Mouse (Mus musculus) frontal cortex, postnatal 36 days (tissue): ENCODE data around the gene Cuedc2.

Experiments used
- DNase-seq, 2 experiments: peaks; one replicate each; pipeline ENCODE4 v3.0.0; 2022; ENCODE audit warnings: low spot score in 2 of 2

Cuedc2 gene

GRCm38 (mm10) chr19:46339287-46339971, 927 bp upstream of the Cuedc2 start:
- DNase-seq = peak in 1 of 2 experiments; percentile 54

DNA sequence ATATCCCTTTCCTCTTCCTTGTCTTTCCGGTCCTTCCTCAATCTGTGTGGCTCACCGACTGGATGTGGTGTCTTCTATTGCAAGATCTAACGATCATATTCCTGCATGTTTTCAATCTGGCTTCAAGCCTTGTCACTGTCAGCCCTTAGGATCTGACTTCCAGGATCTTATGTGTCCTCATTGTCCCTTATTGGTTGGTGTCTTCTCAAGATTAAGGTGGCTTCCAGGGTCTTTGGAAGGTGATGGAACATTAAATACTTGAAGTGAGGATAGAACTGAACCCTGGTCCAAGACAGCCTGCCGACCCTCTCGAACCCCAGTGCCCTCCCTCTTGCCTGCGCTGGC, 412 bp upstream of the Cuedc2 start:
- no peak for DNase-seq

DNA sequence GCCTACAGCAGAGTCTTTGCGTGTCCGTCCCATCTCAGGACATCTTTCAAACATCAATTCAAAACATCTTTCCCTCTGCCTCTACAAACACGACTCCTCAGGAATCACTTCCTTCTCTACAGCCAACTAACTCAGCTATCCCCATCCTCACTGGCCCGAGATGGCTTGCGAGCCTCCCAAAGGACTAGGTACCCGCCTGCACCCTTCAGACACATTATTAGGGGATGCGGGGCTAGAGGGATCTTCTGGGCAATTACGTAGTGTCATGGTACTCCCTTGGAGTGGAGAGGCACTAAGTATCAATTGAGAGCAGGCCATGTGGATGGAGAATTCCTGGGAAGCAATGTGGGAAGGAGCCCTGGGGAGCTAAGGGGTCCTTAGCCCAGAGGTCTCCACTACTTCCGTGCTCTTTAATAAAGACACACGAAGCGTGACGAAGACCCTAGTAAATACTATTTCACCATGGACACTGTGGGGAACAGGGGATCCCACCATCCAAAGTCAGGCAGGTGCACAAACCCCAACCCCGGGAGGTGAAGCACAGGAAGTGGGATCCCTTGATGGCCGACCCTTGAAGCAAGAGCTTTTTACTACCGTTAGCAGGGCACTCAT, 677 bp downstream of the Cuedc2 start:
- no peak for DNase-seq

DNA sequence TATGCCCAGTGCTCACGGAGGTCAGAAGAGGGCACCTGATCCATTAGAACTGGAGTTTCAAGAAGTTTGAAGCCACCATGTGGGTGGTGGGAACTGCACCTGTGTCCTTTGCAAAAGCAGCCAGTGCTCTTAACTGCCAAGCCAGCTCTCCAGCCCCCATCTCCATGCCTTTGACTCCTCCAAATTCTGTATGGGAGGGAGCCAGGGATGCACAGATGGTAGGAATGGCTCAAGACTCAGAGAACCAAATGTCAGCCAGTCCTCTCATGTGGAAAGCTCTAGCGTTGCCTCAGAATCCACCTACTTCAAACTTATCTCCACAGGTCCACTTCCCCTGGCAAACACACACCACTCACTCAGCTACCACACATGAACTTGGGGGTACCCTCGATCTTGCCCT, 4.6 kb downstream of the Cuedc2 start:
- no peak for DNase-seq

GRCm38 (mm10) chr19:46332721-46333339, 5.7 kb downstream of the Cuedc2 start:
- DNase-seq = peak in 1 of 2 experiments; percentile 30

DNA sequence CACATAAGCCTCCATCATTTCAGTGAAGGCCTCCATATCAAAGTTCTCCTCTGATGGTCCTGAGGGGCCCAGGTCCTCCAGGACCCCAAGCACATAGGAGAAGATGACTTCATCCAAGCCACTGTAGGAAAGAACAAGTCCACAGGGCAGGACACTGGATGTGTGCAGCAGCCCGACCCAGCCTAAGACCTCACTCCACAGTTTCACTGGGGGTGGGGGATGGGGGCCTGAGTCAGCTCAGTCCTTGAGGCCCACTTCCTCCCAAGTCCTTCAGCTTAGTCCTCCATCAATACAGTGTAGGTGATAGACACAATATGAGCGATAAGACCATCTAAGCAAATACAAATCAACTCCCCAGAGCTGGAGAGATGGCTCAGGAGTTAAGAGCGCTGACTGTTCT, 6.6 kb downstream of the Cuedc2 start:
- no peak for DNase-seq

DNA sequence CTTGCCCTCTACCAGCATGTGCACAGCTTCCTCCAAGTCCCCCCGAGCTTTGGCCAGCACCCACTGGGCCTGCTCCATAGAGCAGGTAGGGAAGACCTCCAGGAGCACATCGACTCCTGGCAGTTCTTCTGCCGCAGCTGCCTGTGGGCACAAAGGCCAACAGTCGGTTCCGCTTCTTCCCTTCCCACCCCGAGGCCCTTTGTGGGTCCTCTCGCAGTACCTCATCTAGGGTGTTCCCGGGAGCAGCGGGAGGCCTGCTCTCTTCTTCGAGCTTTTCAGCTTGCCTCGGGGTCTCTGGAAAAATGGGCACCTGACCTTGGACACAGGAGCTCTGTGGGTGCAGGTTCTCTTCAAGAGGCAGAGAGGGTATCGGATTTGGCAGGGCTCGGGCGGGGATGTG, 7.2 kb downstream of the Cuedc2 start:
- DNase-seq = no peak

- DNase-seq = no peak
Measured at GRCm38 (mm10) chr19:46330696-46331095, 7.8 kb downstream of the Cuedc2 start.

DNA sequence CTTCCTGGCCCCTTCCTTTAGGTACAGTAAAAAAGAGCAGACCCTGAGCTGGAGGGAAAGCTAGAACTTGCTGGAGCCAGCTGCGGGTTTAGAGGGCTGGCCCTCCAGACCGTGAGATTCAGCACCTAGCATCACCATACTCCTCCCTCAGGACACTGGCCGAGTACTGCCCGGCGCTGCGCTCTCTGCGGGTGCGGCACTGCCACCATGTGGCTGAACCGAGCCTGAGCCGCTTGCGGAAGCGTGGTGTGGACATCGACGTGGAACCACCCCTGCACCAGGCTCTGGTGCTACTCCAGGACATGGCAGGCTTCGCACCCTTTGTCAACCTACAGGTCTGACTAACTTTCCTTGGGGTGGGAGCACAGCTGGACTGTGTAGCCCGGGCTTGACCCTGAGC, 8.6 kb downstream of the Cuedc2 start:
- DNase-seq = peak; percentile 79 to 83

DNA sequence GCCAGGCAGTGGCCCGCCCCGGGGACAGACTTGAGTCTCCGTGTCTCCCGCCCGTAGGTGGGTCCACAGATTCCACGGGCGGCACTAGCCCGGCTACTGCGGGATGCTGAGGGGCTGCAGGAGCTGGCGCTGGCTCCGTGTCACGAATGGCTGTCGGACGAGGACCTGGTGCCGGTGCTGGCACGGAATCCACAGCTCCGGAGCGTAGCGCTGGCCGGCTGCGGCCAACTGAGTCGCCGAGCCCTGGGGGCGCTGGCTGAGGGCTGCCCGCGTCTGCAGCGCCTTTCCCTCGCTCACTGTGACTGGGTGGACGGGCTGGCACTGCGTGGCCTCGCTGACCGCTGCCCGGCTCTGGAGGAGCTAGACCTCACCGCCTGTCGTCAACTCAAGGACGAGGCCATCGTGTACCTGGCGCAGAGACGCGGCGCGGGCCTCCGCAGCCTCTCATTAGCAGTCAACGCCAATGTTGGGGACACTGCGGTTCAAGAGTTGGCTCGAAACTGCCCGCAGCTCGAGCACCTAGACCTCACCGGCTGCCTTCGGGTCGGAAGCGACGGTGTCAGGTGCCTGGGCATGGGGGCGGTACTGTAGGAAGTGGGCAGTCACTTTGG, 9.4 kb downstream of the Cuedc2 start:
- peak in 1 of 2 experiments; percentile 39 for DNase-seq

DNA sequence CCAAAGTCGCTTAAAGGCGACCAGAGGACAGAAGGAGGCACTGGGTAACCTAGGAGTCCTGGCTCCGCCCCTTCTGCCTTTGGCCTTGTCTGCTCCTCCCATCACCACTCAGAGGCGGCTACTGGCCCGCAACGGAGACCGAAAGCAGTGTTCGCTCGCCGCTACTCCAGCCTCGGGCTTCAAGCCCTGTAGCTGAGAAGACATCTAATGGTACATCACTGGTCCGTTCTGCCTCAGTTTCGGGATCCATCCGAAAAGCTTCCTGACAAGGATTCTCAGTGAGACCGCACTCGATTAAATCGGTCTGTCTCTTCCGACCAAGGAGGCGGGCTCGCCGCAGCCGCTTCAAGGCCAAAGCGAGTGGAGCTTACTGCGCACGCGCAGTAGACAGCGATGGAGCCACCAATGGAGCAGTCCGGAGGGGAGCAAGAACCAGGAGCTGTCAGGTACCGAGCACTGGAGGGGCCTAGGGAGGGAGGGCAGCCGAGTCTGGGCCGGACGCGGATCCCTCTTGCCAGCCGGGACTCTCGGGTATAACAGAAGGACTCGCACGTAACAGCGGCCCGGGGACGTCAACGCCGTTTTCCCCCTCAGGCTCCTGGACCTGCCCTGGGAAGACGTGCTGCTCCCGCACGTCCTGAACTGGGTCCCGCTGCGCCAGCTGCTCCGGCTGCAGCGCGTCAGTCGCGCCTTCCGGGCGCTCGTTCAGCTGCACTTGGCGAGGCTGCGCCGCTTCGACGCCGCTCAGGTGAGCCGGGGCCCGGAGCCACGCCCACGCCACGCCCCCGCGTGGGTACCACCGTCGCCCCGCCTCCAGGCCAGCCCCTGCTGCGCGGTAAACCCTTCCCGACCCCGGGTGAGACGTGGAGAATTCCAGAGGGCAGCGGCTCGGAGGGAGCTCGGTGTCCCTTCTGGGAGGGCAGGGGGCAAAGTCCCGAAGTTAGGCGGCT, 10.1 kb downstream of the Cuedc2 start, which contains the start of gene Fbxl15:
Fbxl15 (plus strand) TSS at position 104 of the 950 bp plus-strand sequence.
- peak; percentile 95 to 97 for DNase-seq

- no peak for DNase-seq
Measured at GRCm38 (mm10) chr19:46327531-46328064, 10.9 kb downstream of the Cuedc2 start.

- peak; percentile 66 to 72 for DNase-seq
Measured at GRCm38 (mm10) chr19:46326756-46327305, 11.7 kb downstream of the Cuedc2 start, which contains the start of gene Psd. Psd (minus strand) TSS chr19:46327156.

GRCm38 (mm10) chr19:46326019-46326755, 12.3 kb downstream of the Cuedc2 start:
- DNase-seq = peak in 1 of 2 experiments; percentile 45

- DNase-seq = no peak
Measured at GRCm38 (mm10) chr19:46324918-46325317, 13.6 kb downstream of the Cuedc2 start.

DNA sequence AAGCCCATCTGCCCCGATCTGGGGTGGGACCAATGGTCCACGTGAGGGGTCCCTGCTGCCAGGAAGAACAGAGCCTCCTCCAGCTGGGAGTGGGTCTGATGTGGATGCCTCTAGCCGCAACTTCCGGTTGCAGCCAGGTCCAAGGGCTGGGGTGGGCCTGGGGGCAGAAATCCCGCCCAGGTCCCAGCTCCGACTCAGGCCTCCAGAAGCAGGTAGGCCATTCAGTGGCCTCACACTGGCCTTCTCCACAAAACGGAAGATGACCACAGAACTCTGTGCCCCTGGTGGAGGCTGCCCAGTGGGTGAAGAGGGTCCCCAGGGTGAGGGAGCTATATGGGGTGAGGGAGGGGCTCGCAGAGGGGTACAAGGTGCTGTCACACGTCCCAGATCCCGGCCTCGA, 14.1 kb downstream of the Cuedc2 start:
- DNase-seq = no peak

- no peak for DNase-seq
Measured at GRCm38 (mm10) chr19:46323716-46324115, 14.8 kb downstream of the Cuedc2 start.

GRCm38 (mm10) chr19:46322996-46323572, 15.4 kb downstream of the Cuedc2 start:
- DNase-seq = no peak

DNA sequence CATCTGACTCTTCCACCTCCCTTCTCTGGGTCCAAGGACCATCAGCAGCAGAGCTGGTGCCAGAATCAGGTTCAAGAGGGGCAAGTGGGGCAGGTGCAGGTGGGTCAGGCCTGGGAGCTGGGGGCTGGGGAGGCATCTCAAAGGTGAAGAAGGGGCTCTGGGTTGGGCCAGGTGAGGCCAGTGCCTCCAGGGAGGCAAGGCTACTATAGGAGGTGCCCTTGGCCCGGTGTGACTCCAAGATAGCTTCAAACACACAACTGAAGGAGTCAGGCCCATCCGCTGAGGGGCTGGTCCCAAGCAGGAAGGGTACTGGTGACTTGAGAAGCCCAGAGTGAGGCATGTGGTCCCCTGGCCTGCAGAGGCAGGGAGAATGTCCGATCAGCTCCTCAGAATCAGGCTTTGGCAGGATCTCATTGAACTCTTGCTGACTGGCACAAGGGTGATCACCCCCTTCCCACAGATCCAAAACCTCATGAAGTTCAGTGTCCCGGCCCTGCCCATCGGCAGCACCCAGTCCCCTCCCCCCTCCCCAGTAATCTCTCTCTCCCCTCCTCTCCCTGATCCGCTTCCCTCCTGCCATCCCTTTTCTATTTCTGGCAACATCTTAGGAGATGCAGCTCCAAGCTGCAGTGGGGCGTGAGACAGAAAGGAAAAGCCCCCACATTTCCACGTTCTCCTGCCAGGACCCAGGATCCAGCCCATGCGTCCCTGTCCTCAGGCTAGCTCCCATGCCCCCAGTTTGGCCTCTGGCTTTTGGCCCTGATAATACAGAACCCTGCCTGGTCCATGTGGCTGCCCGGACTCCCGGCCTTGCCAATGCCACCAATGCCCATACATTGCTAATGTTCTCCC, 16.1 kb downstream of the Cuedc2 start:
- peak in 1 of 2 experiments; percentile 13 for DNase-seq
